Mouse (Mus musculus): Measurements from ENCODE around the gene Car6.

DNA sequence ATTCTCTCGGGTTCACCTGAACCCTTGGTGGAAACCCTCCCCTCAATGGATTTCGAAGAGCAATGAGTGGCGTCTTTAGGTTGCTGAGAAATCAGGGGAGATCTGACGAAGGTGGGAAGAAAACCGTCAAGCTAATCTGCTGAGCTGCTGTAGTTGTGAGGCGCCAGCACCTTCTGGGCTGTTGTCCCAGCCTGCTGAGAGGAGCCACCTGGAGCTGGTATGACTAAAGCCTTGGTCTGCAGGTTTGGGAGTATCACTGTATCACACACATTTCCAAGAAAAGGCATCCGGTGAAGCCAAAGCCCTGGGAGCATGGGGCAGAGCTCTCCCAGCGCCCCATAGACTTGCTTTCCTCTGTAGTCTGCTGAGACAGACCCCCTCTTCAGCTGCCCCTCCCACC is 30.7 kb upstream of the Car6 start:
- no peak for TF ChIP-seq POLR2A (IDR thresholded peaks at IDR 0.05; ENCODE audit: borderline replicate concordance, extremely low read depth, insufficient read depth, insufficient read length, poor library complexity, severe bottlenecking)
- TF ChIP-seq CTCF (IDR thresholded peaks at IDR 0.05; ENCODE audit: borderline replicate concordance, extremely low read depth, insufficient read depth, insufficient read length): no peak
